Mouse (Mus musculus): ENCODE results near the gene Vwa5b2. TPM values are rescaled to one million over a fixed set of nuclear protein-coding genes. Genes with fewer than 3 reads are reported as not detected.

Gene Vwa5b2
- polyA plus RNA-seq, 1 experiment from 2014 or later = 2.0 TPM

DNA sequence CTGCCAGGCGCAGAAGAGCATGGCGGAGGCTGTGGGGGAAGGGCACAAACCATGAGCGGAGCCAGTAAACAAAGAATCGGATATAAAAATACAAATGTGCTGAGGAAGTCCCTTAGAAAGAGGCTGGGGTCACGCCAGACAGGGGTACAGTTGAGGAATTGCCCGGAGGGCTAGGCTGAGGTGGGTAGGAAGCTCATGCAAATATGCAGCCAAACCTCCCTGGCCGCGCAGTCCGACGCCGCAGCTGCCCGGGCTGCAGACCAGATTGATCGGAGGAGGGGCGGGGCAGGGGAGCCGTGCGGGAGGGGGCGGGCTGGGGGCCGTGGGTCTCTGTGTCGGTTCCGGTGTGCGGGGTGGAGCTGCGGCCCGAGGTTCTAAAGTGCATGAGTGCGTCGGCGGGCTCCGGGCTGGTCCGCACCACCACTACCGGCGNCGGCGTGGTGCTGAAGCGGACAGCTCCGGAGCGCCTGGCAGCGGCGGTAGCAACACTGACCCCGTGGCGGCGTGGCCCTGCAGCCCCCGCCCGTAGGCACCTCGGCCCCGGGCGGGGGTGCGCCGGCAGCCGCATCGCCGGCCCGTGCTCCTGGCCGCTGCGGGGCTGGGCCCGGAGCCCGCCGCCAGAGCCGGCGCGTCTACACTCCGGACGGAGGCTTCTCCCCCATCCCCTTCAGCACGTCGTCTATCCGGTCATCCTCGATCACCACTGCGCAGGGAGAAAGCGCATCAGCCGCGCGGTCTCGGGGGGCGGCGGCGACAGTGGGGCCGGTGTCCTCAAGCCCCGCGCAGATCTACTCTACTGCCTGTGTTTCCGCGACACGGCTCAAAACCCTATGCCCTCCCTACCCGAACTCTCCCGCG is 30.5 kb downstream of the Vwa5b2 start:
- no peaks in the 10 kb centered on the region for H3K9me3 ChIP-seq (ENCODE audit: control insufficient read depth)
- H3K27me3 ChIP-seq (replicated peaks; ENCODE audit: control insufficient read depth, insufficient read depth, low read length) = peaks cover 20% of the 10 kb centered on the region
- peaks cover 7% of the 10 kb centered on the region for H3K4me1 ChIP-seq (replicated peaks; ENCODE audit: control insufficient read depth, insufficient read depth, low read length)
- WGBS = 3% methylated on average over 69 of the region's 83 CpGs
- H3K27ac ChIP-seq (ENCODE audit: low read depth, low read length) = no peak overlapping the region; the same call in 1 of the 2 replicates
- H3K4me2 ChIP-seq (replicated peaks; ENCODE audit: low read depth) = peak overlapping the region; percentile 99
- peak; percentile 62 for ATAC-seq
- no peak overlapping the region for H3K9ac ChIP-seq (ENCODE audit: low read depth, low read length)
- H3K36me3 ChIP-seq (ENCODE audit: control insufficient read depth, insufficient read depth) = 0 out of 2 replicates have a peak, but pooled peaks cover 4% of the 10 kb centered on the region
- TF ChIP-seq CTCF (IDR thresholded peaks at IDR 0.05; ENCODE audit: low read depth) = no peak
- H3K4me3 ChIP-seq (ENCODE audit: low read depth, low read length) = peak overlapping the region; percentile 66

GRCm38 (mm10) chr16:20620399-20620735 is 31.1 kb downstream of the Vwa5b2 start:
- H3K4me2 ChIP-seq (replicated peaks; ENCODE audit: low read depth) = peak overlapping the region; percentile 99
- H3K27me3 ChIP-seq (replicated peaks; ENCODE audit: control insufficient read depth, insufficient read depth, low read length) = peaks cover 20% of the 10 kb centered on the region
- H3K4me1 ChIP-seq (replicated peaks; ENCODE audit: control insufficient read depth, insufficient read depth, low read length) = peaks cover 7% of the 10 kb centered on the region
- no peak overlapping the region for H3K9ac ChIP-seq (ENCODE audit: low read depth, low read length)
- ATAC-seq = no peak
- no peaks in the 10 kb centered on the region for H3K9me3 ChIP-seq (ENCODE audit: control insufficient read depth)
- TF ChIP-seq CTCF (IDR thresholded peaks at IDR 0.05; ENCODE audit: low read depth) = no peak
- WGBS = under 1% methylated on average over 9 of the region's 9 CpGs
- peak overlapping the region; percentile 66 for H3K4me3 ChIP-seq (ENCODE audit: low read depth, low read length)
- no peak overlapping the region for H3K27ac ChIP-seq (ENCODE audit: low read depth, low read length)
- H3K36me3 ChIP-seq (ENCODE audit: control insufficient read depth, insufficient read depth) = 0 out of 2 replicates have a peak, but pooled peaks cover 4% of the 10 kb centered on the region

- Histone ChIP-seq H3K4me3 (ENCODE audit: low read depth, low read length) (peak overlapping the region; percentile 66), H3K36me3 (ENCODE audit: control insufficient read depth, insufficient read depth) (0 out of 2 replicates have a peak, but pooled peaks cover 4% of the 10 kb centered on the region), H3K4me1 (replicated peaks; ENCODE audit: control insufficient read depth, insufficient read depth, low read length) (peaks cover 7% of the 10 kb centered on the region), H3K9ac (ENCODE audit: low read depth, low read length) (peak overlapping the region; percentile 42; the same call in 1 of the 2 replicates), H3K27me3 (replicated peaks; ENCODE audit: control insufficient read depth, insufficient read depth, low read length) (peaks cover 20% of the 10 kb centered on the region), H3K9me3 (ENCODE audit: control insufficient read depth) (no peaks in the 10 kb centered on the region), H3K4me2 (replicated peaks; ENCODE audit: low read depth) (peak overlapping the region; percentile 99), H3K27ac (ENCODE audit: low read depth, low read length) (no peak overlapping the region)
- WGBS = under 1% methylated on average over 25 of the region's 32 CpGs
- no peak for ATAC-seq
- no peak for TF ChIP-seq CTCF (IDR thresholded peaks at IDR 0.05; ENCODE audit: low read depth)
Observed at GRCm38 (mm10) chr16:20620751-20621190, 31.5 kb downstream of the Vwa5b2 start.

- Histone ChIP-seq H3K36me3 (ENCODE audit: control insufficient read depth, insufficient read depth) (0 out of 2 replicates have a peak, but pooled peaks cover 4% of the 10 kb centered on the region), H3K4me2 (replicated peaks; ENCODE audit: low read depth) (peak within 1 kb of the TSS; percentile 99), H3K27ac (ENCODE audit: low read depth, low read length) (no peak within 1 kb of the TSS), H3K9me3 (ENCODE audit: control insufficient read depth) (no peaks in the 10 kb centered on the region), H3K27me3 (replicated peaks; ENCODE audit: control insufficient read depth, insufficient read depth, low read length) (peaks cover 20% of the 10 kb centered on the region), H3K9ac (ENCODE audit: low read depth, low read length) (peak within 1 kb of the TSS; percentile 42), H3K4me1 (replicated peaks; ENCODE audit: control insufficient read depth, insufficient read depth, low read length) (peaks cover 7% of the 10 kb centered on the region), H3K4me3 (ENCODE audit: low read depth, low read length) (peak within 1 kb of the TSS; percentile 66)
- WGBS = under 1% methylated on average over 77 of the region's 92 CpGs
- no peak for TF ChIP-seq CTCF (IDR thresholded peaks at IDR 0.05; ENCODE audit: low read depth)
- ATAC-seq = peak; percentile 44; the same call in 1 of the 2 replicates
Observed at GRCm38 (mm10) chr16:20621191-20621990, 32.1 kb downstream of the Vwa5b2 start, which contains the start of gene Camk2n2. TSS of gene Camk2n2 (minus strand) at chr16:20621287.

- under 1% methylated on average over 37 of the region's 37 CpGs for WGBS
- peak overlapping the region; percentile 99 for H3K4me2 ChIP-seq (replicated peaks; ENCODE audit: low read depth)
- no peak overlapping the region for H3K9ac ChIP-seq (ENCODE audit: low read depth, low read length)
- H3K4me1 ChIP-seq (replicated peaks; ENCODE audit: control insufficient read depth, insufficient read depth, low read length) = peaks cover 7% of the 10 kb centered on the region
- TF ChIP-seq CTCF (IDR thresholded peaks at IDR 0.05; ENCODE audit: low read depth) = no peak
- peak; percentile 67 for ATAC-seq
- H3K36me3 ChIP-seq (ENCODE audit: control insufficient read depth, insufficient read depth) = 0 out of 2 replicates have a peak, but pooled peaks cover 4% of the 10 kb centered on the region
- no peak overlapping the region for H3K27ac ChIP-seq (ENCODE audit: low read depth, low read length)
- peaks cover 20% of the 10 kb centered on the region for H3K27me3 ChIP-seq (replicated peaks; ENCODE audit: control insufficient read depth, insufficient read depth, low read length)
- no peaks in the 10 kb centered on the region for H3K9me3 ChIP-seq (ENCODE audit: control insufficient read depth)
- H3K4me3 ChIP-seq (ENCODE audit: low read depth, low read length) = peak overlapping the region; percentile 66
Observed at GRCm38 (mm10) chr16:20621991-20622685, 32.9 kb downstream of the Vwa5b2 start.
